Mouse (Mus musculus) liver, embryonic 16.5 days (tissue): ENCODE results near the gene Bud13. TPM values are rescaled to one million over a fixed set of nuclear protein-coding genes. Genes with fewer than 3 reads are reported as not detected.
"Not testable (repeated sequence)": the region's sequence is repeated elsewhere in the genome, so short reads cannot be mapped to it uniquely, and the experiment has no call there.

ENCODE experiments used
- ATAC-seq: fragments of 200-750 bp; cut with Nextera tagmentation; 2 replicates; pipeline ENCODE4 v1.8.0; 2017; ENCODE audit warnings: low read depth, mild to moderate bottlenecking, moderate number of reproducible peaks, moderate library complexity
- H3K27ac ChIP-seq: fragments of 300-500 bp; sonication (generic); 2 replicates; pipeline ENCODE4 v1.5.1; 2014; ENCODE audit warnings: mild to moderate bottlenecking, low read length
- H3K27me3 ChIP-seq: fragments of 300-500 bp; sonication (generic); 2 replicates; pipeline ENCODE4 v1.6.1; 2014; ENCODE audit warnings: low read depth, low read length, mixed read lengths; ENCODE audit not compliant: control insufficient read depth, insufficient read depth
- H3K36me3 ChIP-seq: fragments of 300-500 bp; sonication (generic); 2 replicates; pipeline ENCODE4 v1.6.1; 2014; ENCODE audit warnings: mild to moderate bottlenecking; ENCODE audit not compliant: control insufficient read depth, insufficient read depth
- H3K4me1 ChIP-seq: fragments of 300-500 bp; sonication (generic); 2 replicates; pipeline ENCODE4 v1.6.1; 2014; ENCODE audit warnings: low read depth, low read length, mixed read lengths; ENCODE audit not compliant: control insufficient read depth
- H3K4me2 ChIP-seq: fragments of 300-500 bp; sonication (generic); 2 replicates; pipeline ENCODE4 v1.6.1; 2014; ENCODE audit warnings: low read depth, low read length, mixed read lengths
- H3K4me3 ChIP-seq: fragments of 300-500 bp; sonication (generic); 2 replicates; pipeline ENCODE4 v1.5.1; 2014; ENCODE audit warnings: low read depth, mild to moderate bottlenecking, low read length
- H3K9ac ChIP-seq: fragments of 300-500 bp; sonication (generic); 2 replicates; pipeline ENCODE4 v1.6.1; 2014; ENCODE audit warnings: low read depth, low read length
- H3K9me3 ChIP-seq: fragments of 300-500 bp; sonication (generic); replicated peaks from 2 replicates; pipeline ENCODE4 v1.6.1; 2016; ENCODE audit warnings: low read length; ENCODE audit not compliant: control insufficient read depth
- WGBS: fragments of 180-500 bp; shearing (Covaris S2); extraction: QIAGEN DNeasy Blood & Tissue Kit; methylation state at CpG from one replicate; pipeline ENCODE4 v1.1.7; 2014; ENCODE audit not compliant: insufficient replicate concordance; 5-methylcytosine and 5-hydroxymethylcytosine counted together
- polyA plus RNA-seq: library from polyadenylated mRNA; unstranded; fragments of >200 nt; fragmentation: Nextera tagmentation; extraction: Ambion mirVana; gene quantifications from 2 replicates; pipeline ENCODE4 v1.2.1, GENCODE M21; 2015

Gene Bud13
- polyA plus RNA-seq, 1 experiment from 2014 or later, result 6.7 TPM

DNA sequence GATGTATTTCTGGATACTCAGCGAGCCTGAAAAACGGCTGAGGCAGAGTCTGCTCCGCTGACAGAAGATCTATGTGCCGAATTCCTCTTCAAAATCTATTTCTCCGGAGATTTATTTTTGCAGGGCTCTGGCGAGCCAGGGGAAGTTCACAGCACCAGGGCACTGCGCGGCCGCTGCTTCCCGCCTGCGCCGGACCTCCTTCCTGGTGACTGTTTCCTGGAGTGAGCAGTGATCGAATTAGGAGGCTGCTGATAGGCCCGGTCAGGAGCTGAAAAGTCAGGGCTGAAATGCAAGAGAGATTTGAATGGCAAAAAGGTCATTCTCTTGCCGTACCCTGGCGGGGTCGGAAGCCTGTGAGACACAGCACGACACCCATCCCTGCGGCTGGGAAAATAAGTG is 46.4 kb downstream of the Bud13 start:
- H3K9me3 ChIP-seq, result no peaks in the 10 kb centered on the region; the same call in 1 of the 2 replicates
- H3K4me2 ChIP-seq, result peak overlapping the region; percentile 59
- H3K36me3 ChIP-seq, result no peaks in the 10 kb centered on the region
- no peak overlapping the region for H3K27ac ChIP-seq
- ATAC-seq, result no peak
- 2% methylated on average over 19 of the region's 19 CpGs for WGBS
- peaks cover 4% of the 10 kb centered on the region; the same call in 1 of the 2 replicates for H3K4me1 ChIP-seq
- no peak overlapping the region; the same call in 1 of the 2 replicates for H3K9ac ChIP-seq
- H3K27me3 ChIP-seq, result peaks cover 18% of the 10 kb centered on the region
- peak overlapping the region; percentile 40 for H3K4me3 ChIP-seq

DNA sequence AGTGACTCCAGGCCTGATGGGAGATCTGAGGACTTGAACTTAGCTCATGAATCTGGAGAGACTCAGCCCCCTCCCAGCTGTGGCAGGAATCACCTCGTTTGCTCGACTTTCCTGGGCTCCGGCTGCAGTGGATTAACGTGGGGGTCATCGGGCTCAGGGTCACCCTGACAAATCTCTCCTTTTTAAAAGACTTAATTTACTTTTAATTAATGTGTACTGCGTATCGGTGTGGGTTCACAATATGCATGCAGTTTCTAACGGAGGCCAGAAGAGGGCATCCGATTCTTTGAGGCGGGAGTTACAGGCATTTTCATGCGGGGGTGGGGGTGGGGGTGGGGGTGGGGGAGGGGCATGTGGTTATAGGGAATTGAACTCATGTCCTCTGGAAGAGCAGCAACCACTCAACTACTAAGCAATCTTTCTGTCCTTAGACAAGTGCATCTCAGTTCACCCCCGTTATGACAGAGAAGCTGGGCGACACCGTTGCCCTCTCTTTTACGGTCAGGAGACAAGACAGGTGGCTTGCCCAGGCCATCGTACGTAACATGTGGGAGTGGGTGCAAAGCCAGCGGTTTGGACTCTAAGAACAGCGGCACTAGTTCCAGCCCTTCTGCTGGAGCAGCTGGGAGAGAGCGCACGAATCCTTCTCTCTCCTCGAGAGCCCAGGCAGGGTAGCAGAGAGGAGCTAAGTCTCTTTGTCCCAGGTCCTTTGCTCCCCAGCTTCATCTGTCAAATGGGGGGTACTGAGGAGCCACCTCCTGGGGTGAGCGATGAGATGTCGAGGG is 47.2 kb downstream of the Bud13 start:
- H3K9ac ChIP-seq, result no peak overlapping the region
- H3K4me3 ChIP-seq, result no peak overlapping the region
- no peak overlapping the region for H3K27ac ChIP-seq
- peaks cover 4% of the 10 kb centered on the region; the same call in 1 of the 2 replicates for H3K4me1 ChIP-seq
- ATAC-seq, result no peak
- H3K4me2 ChIP-seq, result no peak overlapping the region
- no peaks in the 10 kb centered on the region; the same call in 1 of the 2 replicates for H3K9me3 ChIP-seq
- no peaks in the 10 kb centered on the region for H3K36me3 ChIP-seq
- H3K27me3 ChIP-seq, result peaks cover 18% of the 10 kb centered on the region
- WGBS, result 23% methylated on average over 24 of the region's 24 CpGs

DNA sequence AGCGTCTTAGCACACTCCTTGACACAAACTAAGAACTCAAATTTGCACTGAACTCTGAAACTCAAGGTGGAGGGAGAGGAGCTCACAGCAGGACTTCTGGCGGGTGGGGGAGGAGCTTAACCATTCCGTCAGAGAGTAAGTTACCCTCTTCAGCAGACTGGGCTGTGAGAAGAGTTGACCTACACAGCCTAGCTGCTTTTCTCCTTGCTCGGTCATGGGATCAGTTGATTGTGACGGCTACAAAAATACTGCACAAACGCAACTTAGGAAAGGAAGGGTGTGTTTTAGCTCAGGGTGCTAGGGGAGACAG is 47.7 kb downstream of the Bud13 start:
- H3K4me1 ChIP-seq, result peaks cover 4% of the 10 kb centered on the region; the same call in 1 of the 2 replicates
- H3K4me3 ChIP-seq, result no peak overlapping the region
- no peak overlapping the region for H3K27ac ChIP-seq
- no peak overlapping the region for H3K4me2 ChIP-seq
- no peak for ATAC-seq
- H3K27me3 ChIP-seq, result peaks cover 18% of the 10 kb centered on the region
- H3K9ac ChIP-seq, result no peak overlapping the region
- no peaks in the 10 kb centered on the region for H3K36me3 ChIP-seq
- WGBS, result 38% methylated on average over 6 of the region's 6 CpGs
- no peaks in the 10 kb centered on the region; the same call in 1 of the 2 replicates for H3K9me3 ChIP-seq

DNA sequence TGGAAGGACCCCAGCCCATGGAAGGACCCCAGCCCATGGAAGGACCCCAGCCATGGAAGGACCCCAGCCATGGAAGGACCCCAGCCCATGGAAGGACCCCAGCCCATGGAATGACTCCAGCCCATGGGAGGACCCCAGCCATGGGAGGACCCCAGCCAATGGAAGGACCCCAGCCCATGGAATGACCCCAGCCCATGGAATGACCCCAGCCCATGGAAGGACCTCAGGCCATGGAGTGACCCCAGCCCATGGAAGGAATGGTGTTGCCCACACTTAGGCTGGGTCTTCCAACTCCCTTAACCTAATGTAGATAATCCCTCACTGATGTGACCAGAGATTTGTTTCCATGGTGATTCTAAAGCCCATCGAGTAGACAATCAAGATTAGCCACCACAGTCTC is 48.5 kb downstream of the Bud13 start:
- no peak overlapping the region for H3K9ac ChIP-seq
- no peaks in the 10 kb centered on the region for H3K36me3 ChIP-seq
- ATAC-seq, result no peak
- 59% methylated on average over 1 of the region's 1 CpGs for WGBS
- peaks cover 18% of the 10 kb centered on the region for H3K27me3 ChIP-seq
- H3K4me1 ChIP-seq, result peaks cover 4% of the 10 kb centered on the region; the same call in 1 of the 2 replicates
- no peak overlapping the region for H3K4me3 ChIP-seq
- H3K27ac ChIP-seq, result no peak overlapping the region
- H3K4me2 ChIP-seq, result no peak overlapping the region
- H3K9me3 ChIP-seq, result no peaks in the 10 kb centered on the region; the same call in 1 of the 2 replicates

DNA sequence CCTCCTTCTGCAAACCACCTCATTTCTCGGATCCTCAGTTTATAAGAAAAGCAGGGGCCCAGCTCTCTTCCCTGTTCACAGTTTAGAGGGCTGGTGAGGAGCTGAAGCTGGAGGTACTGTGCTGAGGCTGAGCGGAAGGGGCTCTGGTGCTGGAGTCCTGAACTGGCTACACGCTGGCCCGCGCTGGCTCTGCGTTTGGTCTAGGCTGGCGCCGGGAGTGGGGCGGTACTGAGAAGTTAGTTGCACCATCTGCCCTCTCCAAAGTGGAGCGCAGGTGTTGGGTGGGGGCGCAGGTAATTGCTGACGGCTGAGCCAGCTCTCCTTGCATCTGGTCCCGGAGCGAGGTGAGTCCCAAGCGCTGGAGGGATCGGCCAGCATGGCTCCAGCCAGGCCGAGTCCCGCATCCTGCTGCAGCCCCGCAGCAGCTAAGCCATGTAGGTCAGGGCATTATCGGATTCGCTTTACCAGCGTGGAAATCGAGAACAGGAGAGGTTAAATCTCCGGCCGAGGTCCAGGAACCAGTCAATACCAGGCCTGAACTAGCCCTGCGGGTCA is 51.7 kb downstream of the Bud13 start:
- Histone ChIP-seq H3K27me3 (peaks cover 6% of the 10 kb centered on the region; the same call in 1 of the 2 replicates), H3K4me2 (no peak overlapping the region)
- 40% methylated on average over 26 of the region's 26 CpGs for WGBS

DNA sequence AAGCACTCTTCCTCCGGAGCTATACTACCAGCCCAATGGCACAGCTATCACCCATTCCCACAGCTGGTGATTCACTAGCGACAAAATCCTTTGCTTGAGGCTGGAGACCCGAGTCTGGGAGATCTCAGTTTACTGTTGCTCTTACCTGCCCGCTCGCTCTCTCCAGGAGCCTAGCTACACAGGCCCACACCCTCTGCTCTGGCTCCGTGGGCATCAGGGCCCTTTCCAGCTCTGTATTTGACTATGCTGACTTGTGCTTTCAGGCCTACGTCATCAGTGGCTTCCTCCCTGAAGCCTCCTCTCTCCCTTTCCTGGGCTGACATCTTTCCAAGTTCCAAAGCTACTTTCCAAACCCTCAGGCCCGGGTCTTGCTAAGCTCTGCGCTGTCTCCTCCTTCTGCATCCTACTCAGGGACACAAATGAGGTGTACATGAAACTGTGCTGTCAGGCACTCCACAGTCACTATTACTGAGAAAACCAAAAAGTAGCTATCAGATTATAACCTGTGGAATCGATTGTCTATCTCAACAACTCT is 52.7 kb downstream of the Bud13 start:
- WGBS, result 60% methylated on average over 10 of the region's 10 CpGs
- H3K36me3 ChIP-seq, result no peaks in the 10 kb centered on the region
- H3K9me3 ChIP-seq, result no peaks in the 10 kb centered on the region
- H3K4me3 ChIP-seq, result no peak overlapping the region
- H3K27me3 ChIP-seq, result peaks cover 2% of the 10 kb centered on the region; the same call in 1 of the 2 replicates
- no peak overlapping the region for H3K27ac ChIP-seq
- ATAC-seq, result no peak
- H3K4me1 ChIP-seq, result no peaks in the 10 kb centered on the region
- H3K4me2 ChIP-seq, result no peak overlapping the region
- H3K9ac ChIP-seq, result no peak overlapping the region

More for the DNA sequence above, 51.7 kb downstream of the Bud13 start:
- H3K4me1 ChIP-seq, result no peaks in the 10 kb centered on the region
- H3K27ac ChIP-seq, result no peak overlapping the region
- ATAC-seq, result no peak
- no peak overlapping the region for H3K4me3 ChIP-seq
- H3K9ac ChIP-seq, result no peak overlapping the region
- H3K36me3 ChIP-seq, result no peaks in the 10 kb centered on the region
- H3K9me3 ChIP-seq, result no peaks in the 10 kb centered on the region; the same call in 1 of the 2 replicates

DNA sequence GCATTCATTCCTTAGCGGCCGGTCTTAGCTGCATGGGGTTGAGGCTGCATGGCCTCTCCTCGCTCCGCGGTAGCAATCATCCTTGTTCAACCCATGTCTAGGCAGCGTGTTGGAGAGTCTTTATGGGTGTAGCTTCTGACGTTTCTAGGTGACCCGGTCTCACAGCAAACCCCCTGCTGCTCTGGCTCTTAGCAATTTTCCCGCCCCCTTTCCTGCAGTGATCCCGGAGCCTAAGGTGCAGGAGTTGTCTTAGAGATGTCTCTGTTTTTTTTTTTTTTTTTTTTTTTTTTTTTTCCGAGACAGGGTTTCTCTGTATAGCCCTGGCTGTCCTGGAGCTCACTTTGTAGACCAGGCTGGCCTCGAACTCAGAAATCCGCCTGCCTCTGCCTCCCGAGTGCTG is 53.5 kb downstream of the Bud13 start:
- not testable (repeated sequence) for H3K9me3 ChIP-seq, H3K4me1 ChIP-seq, H3K9ac ChIP-seq, H3K27me3 ChIP-seq, H3K36me3 ChIP-seq, H3K4me2 ChIP-seq, H3K27ac ChIP-seq, ATAC-seq, H3K4me3 ChIP-seq
- WGBS, result 67% methylated on average over 13 of the region's 14 CpGs

DNA sequence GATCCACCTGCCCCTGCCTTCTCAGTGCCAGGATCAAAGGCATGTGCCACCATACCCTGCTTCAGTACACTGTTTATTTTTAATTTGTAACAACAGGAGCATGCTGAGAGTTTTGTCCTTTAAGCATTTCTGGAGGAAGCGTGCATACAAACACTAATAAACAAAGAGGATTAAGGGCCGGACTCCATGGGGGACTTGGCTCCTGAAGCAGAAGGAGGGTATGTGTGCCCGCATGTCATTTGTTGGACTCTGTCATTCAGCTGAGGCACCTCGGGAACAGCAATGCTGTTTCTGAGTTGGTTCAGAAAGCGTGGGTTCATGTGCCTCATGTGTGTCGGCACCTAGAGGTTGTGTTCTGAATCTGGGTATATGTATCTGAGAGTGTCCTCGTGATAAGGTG is 54.5 kb downstream of the Bud13 start:
- no peak for ATAC-seq
- Histone ChIP-seq H3K9ac (no peak overlapping the region), H3K4me3 (no peak overlapping the region), H3K9me3 (no peaks in the 10 kb centered on the region), H3K27me3 (no peaks in the 10 kb centered on the region), H3K27ac (no peak overlapping the region), H3K36me3 (no peaks in the 10 kb centered on the region), H3K4me2 (no peak overlapping the region), H3K4me1 (no peaks in the 10 kb centered on the region)
- WGBS, result 57% methylated on average over 7 of the region's 7 CpGs

DNA sequence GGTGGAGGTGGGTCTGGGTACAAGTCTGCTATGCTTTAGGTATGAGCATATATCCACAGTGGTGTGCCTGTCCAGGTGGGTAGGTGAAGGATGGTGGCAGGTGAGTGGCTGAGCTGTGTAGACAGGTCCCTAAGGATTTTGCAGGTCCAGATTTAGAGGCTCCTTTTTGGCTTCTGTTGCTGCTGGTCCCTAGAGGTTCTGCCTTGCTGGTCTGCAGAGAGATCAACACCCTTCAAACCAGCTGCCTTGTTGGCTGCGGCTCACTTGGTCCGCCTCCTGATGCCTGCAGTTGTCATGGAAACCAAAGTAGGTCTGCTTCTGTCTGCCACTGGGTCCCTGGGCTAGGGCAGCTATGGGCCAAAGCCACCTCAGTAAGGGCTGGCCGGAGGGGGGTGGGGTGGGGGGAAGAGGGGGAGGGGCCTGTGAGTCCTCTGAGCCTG is 55.1 kb downstream of the Bud13 start:
- ATAC-seq, result no peak
- H3K9ac ChIP-seq, result no peak overlapping the region
- WGBS, result 49% methylated on average over 3 of the region's 3 CpGs

More for the DNA sequence above, 55.1 kb downstream of the Bud13 start:
- H3K9me3 ChIP-seq, result no peaks in the 10 kb centered on the region
- H3K4me3 ChIP-seq, result no peak overlapping the region
- no peak overlapping the region for H3K4me2 ChIP-seq
- no peaks in the 10 kb centered on the region for H3K4me1 ChIP-seq
- no peaks in the 10 kb centered on the region for H3K36me3 ChIP-seq
- H3K27me3 ChIP-seq, result no peaks in the 10 kb centered on the region
- H3K27ac ChIP-seq, result no peak overlapping the region
